Mouse (Mus musculus) heart, adult 18-20 months (tissue): ENCODE measurements at regions not wholly inside any gene's neighbourhood (a gene's known extent, or its start where the extent isn't known, plus 50 kb on each side); places are given as distances from the start of the nearest gene placed in this dataset.

Experiments
- DNase-seq, 2 experiments: peaks; one replicate each; pipeline ENCODE4 v3.0.0; 2021 to 2022; ENCODE audit warnings: mixed read lengths in 1 of 2

GRCm38 (mm10) chr5:53381492-53382199 is 84.3 kb upstream of the Rbpj start:
- DNase-seq, result peak; percentile 59 to 65

DNA sequence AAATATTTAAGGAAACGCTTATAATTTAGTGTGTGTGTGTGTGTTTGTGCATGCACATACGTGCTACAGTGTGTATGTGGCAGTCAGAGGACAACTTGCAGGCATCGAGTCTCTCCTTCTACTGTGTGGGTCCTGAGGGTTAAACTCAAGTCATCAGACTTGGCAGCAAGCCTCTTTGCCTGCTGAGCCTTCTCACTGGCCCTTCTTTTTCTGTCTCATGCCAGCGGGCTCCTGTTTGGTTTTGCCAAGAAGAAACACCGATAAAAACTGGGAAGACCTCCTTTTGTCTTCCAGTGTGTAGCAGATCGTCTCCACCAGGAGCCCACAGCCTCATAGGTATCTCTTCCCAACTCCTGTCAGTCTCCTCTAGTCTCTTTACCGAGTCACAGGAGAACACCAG is 81.9 kb upstream of the Rbpj start:
- DNase-seq, result no peak

DNA sequence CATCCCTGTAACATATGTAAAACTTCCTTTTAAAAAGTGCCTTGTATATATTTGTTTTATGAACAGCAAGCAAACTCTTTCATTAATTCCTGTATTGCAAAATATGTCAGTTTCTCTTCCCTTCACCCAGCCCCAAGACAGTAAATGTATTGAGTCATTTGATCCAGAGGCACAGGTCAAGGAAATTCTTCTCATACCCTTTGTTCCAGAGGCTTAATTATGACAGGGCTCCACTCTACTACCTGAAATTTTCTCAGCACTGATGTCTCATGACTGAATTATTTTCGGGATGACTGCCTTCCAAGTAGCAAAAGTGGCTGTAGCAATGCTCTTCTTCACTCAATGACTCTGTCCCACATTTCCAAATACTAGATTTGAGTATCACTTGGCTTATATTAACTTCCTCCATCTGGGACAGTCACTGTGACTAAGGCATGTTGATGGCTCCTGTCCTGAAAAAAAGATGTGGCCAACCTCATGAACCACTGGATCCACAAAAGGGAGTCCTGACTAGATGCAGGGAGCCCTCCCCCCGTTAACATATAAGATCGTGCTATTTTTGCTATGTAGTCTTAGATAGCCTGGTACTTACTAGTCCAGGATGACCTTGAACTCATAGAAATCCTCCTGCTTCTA is 80.3 kb upstream of the Rbpj start:
- no peak for DNase-seq

GRCm38 (mm10) chr5:53393571-53393970 is 72.4 kb upstream of the Rbpj start:
- no peak for DNase-seq

DNA sequence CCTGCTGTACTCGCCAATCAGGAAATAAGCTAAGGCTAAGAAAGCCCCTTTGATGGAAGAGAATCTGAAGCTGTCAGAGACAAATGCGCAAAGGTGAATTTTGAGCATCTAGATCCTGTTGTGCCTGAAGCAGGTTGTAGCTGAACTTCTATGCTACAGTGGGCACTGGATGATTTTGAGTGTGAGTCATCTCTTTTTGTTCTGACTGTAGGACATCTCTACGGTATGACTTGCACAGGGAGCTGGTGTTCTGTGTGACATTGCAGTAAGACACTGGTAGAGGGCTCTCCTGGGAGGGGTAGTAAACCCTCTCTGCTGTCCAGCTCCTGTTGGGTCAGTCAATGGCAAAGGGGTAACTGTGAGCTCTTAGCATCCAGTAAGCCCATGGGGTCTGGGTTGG is 71.4 kb upstream of the Rbpj start:
- DNase-seq, result no peak

DNA sequence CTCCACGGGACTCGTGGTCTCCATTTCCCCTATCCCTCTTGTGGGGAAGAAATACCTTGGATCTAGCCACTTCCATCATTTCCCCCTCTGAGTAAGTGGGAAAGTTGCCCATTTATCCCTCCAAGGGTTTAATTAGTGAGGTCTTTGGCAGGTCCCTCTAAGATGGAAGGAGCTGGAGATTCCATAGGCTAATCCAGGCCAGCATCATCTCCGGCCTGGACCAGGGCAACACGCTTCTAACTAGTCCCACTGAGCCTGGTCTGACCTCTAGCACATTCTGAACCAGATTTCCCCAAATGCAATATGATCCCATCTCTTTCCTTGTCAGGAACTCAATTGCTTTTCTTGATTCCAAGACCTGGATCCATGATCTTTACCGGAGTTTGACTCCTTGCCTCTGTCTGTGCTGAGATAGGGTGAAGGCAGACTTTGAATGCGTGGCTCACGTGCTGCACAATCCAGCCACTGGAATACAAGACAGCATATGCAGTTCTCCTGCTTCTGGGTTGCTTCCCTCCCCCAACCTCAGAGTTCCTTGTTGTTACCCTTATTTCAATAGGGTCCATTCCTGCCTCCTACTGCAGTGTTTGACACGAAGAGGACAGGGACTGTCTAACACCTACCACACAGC is 67.4 kb upstream of the Rbpj start:
- no peak for DNase-seq

DNA sequence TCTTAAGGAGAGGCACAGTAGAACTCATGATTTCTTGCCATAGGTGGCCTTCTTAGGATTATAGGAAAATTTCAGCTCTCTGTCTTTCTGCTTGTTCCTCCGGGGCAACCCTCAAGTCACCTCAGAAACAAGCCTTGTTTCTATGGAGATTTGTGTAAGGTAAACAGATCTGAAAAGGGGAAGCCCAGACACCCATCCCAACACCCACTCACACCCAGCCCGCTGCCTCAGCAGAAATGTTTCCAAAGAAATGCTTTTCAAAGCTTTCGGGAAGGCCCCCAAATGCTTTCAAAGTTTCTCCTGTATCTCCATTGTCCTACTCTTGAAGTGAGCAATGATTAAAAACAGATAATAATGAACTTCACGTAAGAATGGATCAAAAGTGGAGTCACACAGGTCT is 64.9 kb upstream of the Rbpj start:
- DNase-seq, result peak; percentile 28 to 60

- DNase-seq, result no peak
Observed at GRCm38 (mm10) chr5:53402022-53402421, 63.9 kb upstream of the Rbpj start.

DNA sequence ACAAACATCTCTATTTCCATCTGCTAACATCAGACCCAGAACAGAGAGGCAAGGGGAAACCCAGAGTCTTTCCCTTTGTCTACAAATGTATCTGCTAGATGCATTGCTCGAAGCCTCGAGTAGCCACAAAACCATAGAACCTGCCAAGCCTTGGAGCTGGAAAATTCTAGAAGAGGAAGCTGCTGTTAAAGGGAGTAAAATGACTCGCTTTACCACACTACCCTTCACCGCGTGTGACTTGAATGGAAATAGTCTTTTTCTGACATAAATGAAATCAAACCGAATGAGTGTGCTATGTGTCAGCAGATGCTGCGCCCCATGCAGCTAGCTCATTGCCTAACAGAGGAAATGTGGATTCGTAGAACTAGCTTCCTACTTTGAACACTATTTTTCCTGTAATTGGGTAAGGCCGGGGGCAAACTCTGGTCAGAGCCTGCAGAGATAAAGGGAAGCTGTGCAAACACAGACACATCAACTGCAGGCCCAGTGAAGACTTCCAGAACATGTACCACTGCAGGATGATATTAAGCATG is 63.3 kb upstream of the Rbpj start:
- peak; percentile 19 to 64 for DNase-seq

DNA sequence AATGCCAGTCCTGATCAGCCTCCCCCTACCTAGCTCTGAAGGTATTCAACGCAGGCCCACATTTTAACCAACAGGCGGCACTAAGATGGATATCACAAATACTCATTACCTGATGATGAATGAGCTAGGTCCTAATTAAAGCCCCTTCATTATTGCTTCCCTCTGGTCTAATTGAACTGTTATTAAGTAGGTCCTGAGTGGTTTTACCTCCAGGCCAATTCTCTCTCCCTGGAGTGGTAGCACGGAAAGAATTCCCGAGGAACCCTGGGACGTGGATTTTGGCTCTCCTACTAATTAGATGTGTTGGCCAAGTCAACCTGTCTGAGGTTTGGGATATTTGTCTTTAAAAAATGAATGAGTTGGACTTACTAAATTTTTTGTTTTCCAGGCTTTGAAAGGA is 60.0 kb upstream of the Rbpj start:
- DNase-seq, result no peak

GRCm38 (mm10) chr5:53407646-53408045 is 58.3 kb upstream of the Rbpj start:
- DNase-seq, result no peak

DNA sequence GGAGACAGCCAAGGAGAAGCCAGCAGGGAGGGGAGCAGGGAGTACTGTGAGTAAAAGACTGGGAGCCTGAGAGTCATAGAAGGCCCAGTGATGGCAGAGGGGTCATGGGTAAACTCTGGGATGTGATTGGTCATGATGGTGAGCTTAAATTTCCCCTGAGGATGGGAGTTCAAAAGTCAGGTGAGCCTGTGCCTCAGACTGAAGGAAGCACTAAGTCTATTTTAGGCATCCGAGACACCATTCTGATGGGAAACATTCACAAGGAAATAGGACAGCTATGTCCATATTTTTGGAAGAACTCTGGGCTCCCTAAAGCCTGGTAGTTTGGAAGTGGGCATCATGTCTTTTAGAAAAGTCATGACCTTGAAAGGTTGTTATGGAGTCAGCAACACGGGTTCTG is 57.7 kb upstream of the Rbpj start:
- no peak for DNase-seq

DNA sequence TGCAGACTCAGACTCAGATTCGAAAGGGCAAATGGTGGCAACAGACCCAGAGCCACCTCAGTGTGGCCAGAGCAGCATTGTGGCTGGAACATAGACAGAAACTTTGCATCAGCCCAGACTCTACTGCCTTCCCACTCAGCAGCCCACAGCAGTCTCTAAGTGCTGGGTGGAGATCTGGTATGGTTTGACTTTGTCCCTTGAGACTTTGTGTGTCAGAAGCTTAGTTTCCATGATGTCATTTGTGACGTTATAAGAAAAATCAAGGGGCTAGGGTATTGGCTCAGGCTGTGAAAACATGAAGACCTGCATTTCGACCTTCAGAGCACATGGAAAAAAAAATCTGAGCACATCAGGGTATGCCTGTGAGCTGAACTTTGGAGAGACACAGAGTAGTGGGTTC is 56.2 kb upstream of the Rbpj start:
- no peak for DNase-seq

DNA sequence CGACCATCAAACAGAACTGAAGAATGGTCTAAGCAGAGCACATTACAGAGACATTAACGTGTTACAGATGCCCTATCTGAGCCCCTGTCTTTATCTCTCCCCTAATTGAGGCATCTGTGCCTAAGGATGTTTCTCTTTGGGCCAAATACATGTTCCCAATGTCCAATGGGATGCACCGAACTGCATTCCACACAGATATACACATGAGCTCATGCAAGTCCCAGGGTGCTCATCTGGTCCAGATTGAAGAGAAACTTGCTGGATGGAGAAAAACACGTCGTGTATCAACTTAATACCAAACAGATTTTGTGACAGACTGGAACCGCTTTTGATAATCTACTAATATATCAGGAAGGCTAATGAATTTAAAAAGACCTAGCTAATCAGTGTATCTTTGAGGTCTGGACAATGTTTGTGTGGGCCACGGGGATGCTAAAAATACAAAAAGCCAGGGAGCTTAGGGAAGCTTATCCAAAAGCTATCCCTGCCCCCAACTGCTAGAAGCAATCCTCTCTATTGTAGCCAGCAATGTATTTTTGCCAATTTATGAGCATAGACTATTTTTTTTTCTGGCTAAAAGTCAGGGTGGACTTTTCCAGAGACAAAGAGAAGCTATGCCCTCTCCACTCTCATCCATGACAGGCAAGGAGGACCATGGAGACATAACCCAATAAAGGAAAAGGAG is 53.4 kb upstream of the Rbpj start:
- peak; percentile 32 to 36 for DNase-seq

GRCm38 (mm10) chr5:53413677-53414076 is 52.3 kb upstream of the Rbpj start:
- no peak for DNase-seq

DNA sequence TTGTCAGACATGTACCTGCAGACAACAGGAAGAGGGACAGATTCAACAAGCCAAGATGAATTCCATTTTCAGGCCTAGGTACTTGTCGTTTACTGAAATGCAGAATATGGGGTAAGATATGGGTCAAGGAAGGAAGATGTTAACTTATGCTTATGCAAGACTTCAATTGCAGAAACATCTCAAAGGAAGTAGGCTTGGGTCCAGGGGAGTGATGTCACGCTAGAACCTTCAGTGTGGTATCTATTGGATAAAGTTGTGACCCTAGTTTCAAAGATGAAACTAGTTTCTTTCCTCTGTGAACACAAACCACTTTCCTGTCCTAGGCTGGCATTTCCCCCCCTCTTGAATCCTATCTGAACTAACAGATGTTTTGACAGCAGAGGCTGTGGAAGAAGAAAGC is 50.5 kb upstream of the Rbpj start:
- DNase-seq, result peak; percentile 35 to 42
